Mouse (Mus musculus) kidney, postnatal 25 days (tissue): ENCODE data around the gene Ccdc27.

Experiments
- DNase-seq, 2 experiments: peaks; one replicate each; pipeline ENCODE4 v3.0.0; 2021; ENCODE audit warnings: mixed read lengths in 2 of 2

Gene Ccdc27

DNA sequence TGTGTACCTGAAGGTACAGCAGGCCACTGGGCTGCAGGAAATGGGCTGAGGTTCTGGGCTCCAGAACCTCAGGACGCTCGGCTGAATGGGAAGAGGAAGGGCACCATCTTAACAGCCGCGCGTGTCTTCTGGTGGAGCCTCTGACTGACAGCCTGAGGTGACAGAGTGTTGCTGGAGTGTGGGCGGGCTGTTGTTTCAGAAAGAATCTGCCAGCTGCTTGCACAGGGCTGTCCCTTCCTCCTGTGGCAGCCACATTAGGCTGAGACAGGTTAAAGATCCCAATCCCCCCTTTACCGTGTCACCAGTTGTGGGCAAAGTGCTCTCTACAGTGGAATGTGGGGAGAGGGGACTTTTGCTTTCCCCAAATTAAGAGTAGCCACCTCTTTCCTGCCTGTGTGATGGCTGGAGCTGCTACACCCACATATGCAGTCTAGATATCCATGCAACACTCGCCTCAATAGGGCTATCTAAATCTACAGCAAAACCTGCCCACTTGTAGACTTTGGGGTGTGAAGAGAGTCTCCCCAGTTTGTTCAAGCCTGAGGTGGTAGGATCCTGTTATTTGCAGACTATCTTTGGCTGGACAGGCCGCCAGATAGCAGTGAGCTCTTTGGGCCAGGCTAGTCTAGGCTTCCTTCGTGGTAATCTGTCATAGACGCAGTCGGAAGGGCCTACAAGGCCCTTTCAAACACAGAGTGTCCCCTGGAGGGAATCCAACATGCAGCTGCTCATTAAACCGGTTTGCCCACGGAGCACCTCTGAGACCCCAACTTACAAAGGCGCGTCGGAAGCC lies 17.6 kb downstream of the Ccdc27 start:
- DNase-seq = peak; percentile 25 to 68

DNA sequence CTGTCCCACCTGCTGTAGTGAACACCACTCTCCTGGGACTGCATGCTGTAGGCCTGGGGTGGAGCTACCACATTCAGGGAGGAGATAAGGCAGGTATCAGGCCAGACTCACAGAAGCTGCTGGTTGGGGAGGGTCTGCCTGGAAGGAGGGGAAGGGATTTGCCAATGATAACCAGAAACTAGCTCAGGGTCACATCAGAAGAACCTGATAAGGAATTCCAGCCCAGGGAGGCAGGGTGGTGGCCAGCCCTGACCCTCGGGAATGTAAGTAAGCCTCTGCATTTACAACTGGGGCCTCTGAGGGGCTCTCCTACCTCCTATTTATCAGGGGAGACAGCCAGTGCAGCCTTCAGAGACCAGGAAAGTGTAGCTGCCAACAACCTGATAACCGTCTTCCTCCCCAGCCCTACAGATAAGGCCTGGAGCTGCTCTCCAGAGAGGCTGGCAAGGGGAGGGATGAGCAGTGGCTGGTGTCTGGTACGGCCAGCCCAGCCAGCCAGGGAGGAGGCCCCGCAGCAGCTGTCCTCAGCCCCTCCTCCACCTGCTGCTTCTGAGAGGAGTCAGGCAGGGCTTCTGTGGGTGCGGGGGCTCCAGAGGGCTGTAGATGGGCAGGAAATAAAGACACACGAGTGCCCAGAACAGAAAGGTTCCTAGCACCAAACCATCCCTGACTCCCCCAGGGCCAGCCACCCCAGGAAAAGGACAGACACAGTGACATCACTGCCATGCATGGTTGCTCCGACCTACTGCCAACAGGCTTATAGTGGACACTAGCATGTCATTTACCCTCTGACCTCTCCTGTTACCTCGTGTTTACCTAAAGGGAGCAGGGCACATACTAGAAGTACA lies 18.5 kb downstream of the Ccdc27 start:
- DNase-seq = peak; percentile 55 to 88

DNA sequence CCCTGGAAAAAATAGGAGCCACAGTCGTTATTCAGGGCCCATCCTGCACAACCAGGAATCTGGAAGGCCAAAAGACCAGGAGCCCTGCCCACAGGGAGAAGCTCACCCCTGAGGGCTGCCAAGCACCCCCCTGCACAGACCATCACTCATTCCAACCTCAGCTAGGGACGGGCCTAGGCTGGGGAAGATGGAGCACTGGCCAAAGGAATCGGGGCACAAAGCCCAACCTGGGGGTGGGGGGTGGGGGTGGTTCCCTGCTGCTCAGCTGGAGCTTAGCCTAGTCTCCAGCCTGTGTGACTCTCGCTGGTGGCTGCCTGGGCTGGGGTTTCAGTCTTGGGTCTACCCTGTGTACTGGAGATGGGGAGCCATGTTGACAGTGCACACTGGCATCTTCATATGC lies 19.6 kb downstream of the Ccdc27 start:
- DNase-seq = no peak

DNA sequence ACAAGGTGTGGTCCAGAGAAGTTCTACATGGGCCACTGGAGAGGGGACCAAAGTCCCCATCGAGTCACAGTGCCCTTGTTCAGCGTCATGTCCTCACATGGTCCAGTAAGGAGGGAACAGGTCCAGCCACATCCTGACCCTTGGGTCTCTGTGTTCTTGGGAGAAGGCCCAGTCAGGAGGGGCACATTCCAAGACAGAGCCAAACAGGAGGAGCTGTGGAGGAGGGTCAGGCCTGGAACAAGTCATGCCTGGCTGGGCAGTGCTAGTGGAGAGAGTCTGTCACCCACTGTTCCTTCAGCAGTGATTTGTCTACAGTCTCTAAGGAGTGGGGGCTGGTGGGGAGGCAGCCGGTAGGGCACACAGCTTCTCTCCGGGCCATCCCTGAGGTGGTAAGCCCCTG lies 20.1 kb downstream of the Ccdc27 start:
- peak; percentile 84 to 96 for DNase-seq

DNA sequence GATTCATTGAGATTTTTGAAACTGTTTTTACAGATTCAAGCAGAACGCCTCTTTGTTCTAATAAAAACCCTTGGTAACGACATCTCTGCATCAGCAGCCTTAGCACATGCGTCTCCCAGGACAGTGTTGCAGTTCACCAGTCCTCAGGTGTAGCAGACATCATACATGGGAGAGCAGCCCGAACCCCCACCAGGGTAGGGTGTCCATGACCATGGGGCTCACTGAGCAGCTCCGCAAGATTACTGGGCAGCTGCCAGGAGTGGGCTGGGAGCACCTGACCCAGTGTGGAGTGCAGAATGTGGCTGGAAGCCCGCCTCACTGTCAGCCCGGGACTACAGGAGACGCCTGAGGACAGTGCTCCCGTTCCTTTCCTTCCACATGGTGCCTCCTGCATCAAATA lies 21.0 kb downstream of the Ccdc27 start:
- DNase-seq = peak; percentile 73 to 89

DNA sequence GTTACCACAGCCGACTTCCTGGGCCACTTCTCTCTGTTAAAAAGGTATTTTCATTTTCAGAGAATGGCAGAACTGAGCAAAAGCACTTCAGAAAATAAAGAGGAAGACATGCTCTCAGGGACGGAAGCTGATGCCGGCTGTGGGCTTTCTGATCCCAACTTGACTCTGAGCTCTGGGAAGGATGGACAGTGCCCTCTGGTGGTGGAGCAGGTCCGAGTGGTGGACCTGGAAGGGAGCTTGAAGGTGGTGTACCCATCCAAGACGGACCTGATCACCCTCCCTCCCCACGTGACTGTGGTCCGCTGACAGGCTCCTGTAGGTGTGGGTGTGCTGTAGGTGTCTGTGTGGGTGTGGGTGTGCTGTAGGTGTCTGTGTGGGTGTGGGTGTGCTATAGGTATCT lies 22.9 kb downstream of the Ccdc27 start:
- DNase-seq = peak; percentile 87 to 90

DNA sequence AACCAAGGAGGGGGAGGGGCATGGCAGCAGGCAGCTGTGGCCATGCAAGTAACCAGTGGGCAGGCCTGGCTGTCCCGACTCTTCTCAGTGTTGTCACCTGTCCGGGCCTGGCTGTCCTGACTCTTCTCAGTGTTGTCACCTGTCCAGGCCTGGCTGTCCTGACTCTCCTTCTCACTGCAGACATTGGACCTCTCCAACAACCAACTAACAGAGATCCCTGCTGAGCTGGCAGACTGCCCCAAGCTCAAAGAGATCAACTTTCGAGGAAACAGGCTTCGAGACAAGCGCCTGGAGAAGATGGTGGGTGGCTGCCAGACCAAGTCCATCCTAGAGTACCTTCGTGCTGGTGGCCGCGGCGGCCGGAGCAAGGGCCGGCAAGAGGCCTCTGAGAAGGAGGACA lies 27.0 kb downstream of the Ccdc27 start:
- peak in 1 of 2 experiments; percentile 35 for DNase-seq

DNA sequence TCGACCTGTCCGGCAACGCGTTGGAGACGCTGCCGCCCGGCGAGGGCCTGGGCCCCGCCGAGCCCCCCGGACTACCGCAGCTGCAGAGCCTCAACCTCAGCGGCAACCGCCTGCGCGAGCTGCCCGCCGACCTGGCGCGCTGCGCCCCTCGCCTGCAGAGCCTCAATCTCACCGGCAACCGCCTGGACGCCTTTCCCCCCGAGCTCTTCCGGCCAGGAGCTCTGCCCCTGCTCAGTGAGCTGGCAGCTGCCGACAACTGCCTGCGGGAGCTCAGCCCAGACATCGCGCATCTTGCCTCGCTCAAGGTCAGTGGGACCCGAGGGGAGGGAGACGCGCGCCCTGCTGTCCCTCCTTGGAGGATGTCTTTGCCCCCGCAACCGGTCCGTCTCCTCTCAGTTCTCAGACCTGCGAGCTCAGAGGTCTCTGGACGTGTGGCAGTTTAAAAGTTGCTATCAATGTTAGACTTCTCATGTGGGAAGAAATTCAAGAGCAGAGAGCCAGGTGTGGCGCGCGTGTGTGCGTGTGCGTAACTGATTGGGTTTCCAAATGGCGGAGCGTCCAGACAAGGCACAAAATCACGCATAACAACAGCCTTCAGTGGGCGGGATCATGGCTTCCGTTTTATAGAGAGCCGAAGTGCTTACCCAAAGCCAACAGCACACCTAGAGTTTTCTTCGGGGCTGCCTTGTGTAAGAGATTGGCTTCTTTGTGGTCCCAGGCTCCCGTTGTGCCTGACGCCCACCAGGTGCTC lies 30.2 kb downstream of the Ccdc27 start:
- peak in 1 of 2 experiments; percentile 53 for DNase-seq

DNA sequence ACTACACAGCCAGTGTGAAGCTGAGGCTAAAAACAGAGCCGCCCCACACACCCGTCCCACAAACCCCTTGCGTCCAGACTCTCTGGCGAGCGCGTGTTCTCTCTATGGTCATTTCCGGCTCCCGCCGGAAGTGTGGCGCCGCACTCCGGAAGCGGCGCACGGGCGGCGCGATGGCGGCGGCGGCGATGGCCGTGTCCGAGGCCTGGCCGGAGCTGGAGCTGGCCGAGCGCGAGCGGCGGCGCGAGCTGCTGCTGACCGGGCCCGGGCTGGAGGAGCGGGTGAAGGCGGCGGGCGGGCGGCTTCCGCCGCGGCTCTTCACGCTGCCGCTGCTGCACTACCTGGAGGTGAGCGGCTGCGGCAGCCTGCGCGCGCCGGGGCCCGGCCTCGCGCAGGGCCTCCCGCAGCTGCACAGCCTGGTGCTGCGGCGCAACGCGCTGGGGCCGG lies 30.8 kb downstream of the Ccdc27 start, which contains the start of gene Lrrc47:
Gene Lrrc47, plus strand, starts transcription at position 86 of the 444 bp plus-strand sequence.
- peak; percentile 85 to 94 for DNase-seq

DNA sequence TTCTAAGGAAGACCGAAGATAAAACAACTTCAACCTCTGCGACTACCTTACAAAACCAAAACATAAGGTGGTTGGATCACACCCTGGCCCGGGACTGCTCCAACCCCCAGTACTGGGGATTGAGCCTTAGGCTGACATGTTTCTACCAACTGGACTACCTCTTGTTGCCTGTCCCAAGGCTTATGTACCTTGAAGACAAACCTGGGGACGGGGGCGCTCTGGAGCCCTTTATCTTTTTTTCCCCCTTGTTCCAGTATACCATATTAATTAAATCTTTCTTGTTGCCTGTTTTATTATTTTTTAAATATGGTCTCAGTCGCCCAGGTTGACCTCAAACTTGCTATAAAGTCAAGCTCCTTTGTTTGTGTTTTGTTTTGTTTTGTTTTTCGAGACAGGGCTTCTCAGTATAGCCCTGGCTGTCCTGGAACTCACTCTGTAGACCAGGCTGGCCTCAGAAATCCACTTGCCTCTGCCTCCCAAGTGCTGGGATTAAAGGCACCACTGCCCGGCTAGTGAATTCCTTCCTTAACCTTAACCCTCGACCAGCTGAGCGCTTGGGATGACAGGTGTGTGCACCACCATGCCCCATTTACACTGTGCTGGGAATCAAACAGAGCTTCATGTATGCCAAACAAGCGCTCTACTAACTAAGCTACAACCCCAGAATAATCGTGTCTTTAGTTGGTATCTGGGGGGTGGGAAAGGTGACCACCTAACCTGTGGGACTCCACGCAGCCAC lies 31.4 kb downstream of the Ccdc27 start:
- no peak for DNase-seq

DNA sequence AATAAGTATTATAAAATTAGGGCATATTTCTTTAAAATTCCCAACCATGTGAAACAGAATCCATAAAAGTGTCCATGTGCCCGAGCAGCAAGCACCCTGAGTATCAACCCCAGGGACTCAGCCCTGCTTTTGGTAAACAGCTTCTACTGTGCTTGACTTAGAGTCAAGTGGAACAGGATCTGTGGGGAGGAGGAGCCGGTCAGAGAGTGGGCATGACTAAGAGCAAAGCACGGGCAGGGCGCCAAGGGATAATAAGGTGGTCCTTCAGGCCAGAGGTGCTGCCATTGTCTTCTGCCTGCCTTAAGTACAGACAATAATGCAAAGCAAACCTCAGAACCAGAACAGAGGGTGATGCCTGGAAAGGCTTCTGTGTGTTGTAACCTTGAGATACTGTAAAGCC lies 34.7 kb downstream of the Ccdc27 start:
- DNase-seq = peak in 1 of 2 experiments; percentile 50

DNA sequence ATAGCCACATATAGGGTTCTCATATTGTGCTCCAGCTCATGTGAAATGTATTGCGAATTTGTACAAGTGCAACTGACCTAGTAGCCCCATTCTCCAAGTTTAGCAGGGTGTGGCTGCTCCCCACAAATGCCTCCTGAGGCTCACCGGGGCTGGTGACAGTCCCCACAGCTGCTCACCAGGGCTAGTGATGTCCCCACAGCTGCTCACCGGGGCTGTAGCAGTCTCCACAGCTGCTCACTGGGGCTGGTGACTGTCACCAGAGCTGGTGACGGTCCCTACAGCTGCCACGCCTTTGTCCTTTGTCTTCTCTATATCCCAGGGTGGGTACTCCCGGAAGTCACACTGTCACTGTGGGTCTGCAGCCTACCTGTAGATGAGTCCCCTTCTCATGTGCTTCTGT lies 36.2 kb downstream of the Ccdc27 start:
- no peak for DNase-seq

DNA sequence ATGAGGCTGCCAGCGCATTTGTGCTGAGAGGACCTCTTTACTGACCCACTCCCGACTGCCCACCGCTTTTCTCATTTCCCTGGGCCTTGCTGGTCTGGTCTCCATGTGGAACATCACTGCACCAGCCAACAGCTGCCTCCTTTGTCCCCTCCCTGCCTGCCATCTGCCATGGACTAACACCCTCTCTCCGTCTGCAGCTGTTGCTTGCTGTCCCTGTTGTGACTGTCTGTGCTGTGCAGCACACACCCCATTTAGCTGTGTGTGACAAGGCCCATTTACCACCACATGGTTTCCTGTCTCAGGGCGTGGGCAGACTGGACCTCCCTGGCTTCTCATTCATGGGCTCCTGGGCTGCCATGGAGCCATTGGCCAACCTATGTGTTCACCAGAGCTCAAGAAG lies 37.0 kb downstream of the Ccdc27 start:
- no peak for DNase-seq

DNA sequence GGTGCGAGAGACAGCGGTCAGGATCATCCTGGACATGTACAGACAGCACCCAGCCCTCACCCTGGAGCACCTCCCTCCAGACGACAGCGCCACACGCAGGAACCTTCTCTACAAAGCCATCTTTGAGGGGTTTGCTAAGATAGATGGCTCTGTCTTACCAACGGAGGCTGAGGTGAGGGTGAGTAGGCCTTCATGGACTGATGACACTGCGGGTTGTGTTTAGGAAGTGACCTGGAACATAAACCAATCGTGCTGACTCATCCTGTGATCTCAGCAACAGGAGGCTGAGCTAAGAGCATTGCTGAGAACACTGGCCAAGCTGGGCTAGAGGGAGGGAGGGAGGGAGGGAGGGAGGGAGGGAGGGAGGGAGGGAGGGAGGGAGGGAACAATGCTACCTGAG lies 49.0 kb downstream of the Ccdc27 start:
- no peak for DNase-seq

DNA sequence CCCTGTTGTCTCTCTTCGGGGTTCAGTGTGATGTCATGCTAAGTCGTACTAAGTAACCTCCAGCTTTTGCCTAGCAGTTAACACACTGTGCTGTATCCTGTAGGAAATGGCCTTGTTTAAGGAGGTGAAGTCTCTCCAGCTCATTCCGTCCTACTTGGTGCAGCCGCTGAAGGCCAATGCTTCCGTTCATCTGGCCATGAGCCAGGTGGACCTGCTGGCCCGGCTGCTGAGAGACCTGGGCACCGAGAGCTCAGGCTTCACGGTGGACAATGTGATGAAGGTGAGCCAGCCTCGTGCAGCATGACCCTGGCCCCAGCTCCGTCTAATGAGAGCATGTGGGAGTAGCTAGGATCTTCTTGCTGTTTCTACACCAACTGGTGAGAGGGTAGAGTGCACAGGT lies 49.8 kb downstream of the Ccdc27 start:
- DNase-seq = peak; percentile 24 to 53

DNA sequence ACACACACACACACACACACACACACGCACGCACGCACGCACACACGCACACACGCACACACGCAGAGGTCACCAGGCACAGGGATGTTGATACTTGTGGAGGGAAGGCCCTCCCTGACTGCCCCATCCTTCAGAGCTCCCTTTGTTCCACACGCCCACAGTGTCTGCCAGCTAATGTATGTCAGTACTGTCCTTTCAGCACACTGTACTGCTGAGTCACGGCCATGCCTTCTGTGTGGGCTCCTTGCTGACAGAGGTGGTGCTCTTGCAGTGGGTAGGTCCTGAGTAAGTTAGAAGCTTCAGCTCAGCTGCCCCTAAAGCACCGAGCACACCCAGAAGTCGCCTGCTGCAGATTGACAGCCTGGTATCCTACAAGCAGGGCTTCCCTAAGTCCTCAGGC lies 62.0 kb downstream of the Ccdc27 start:
- no peak for DNase-seq

DNA sequence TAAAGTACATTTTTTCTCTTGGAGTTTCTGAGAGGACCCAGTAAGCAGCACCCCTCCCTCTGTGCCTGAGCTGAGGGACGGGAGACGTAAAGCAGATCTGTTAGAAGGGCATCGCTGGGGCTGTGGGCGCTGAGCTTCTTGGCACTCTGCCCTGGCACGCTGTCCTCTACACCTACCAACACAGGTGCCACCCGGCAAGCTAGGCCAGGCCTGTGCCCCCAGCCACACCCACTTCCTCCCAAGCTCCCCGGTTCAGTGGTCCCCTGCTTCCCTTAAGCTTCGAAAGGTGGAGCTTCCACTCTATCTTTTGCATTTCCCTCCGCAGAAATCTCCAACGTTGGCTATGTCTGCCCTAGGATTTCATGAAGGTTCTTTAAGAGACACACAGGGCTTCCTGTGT lies 63.2 kb downstream of the Ccdc27 start:
- no peak for DNase-seq
